Mouse (Mus musculus): Measurements from ENCODE around the gene Smu1. TPM values are rescaled to one million over a fixed set of nuclear protein-coding genes. Genes with fewer than 3 reads are reported as not detected.

Gene Smu1
- polyA plus RNA-seq, 1 experiment from 2014 or later: 59.9 TPM

GRCm38 (mm10) chr4:40791176-40791575 lies 33.5 kb upstream of the Smu1 start:
- no peak for ATAC-seq (ENCODE audit: low read depth)
- Histone ChIP-seq H3K9ac (ENCODE audit: low read depth, low read length) (no peak overlapping the region), H3K9me3 (replicated peaks; ENCODE audit: control insufficient read depth, low read length) (no peaks in the 10 kb centered on the region), H3K27ac (ENCODE audit: low read length) (no peak overlapping the region), H3K4me2 (ENCODE audit: low read depth, low read length) (no peak overlapping the region), H3K27me3 (ENCODE audit: control insufficient read depth, insufficient read depth, low read depth, low read length) (no peaks in the 10 kb centered on the region), H3K4me1 (ENCODE audit: control insufficient read depth, low read depth, low read length) (no peaks in the 10 kb centered on the region), H3K36me3 (ENCODE audit: control insufficient read depth, insufficient read depth) (no peaks in the 10 kb centered on the region), H3K4me3 (ENCODE audit: low read depth, low read length) (no peak overlapping the region)
- 83% methylated on average over 4 of the region's 4 CpGs for WGBS (ENCODE audit: insufficient replicate concordance)

GRCm38 (mm10) chr4:40786578-40786977 lies 28.9 kb upstream of the Smu1 start:
- no peak overlapping the region for H3K4me3 ChIP-seq (ENCODE audit: low read depth, low read length)
- no peaks in the 10 kb centered on the region for H3K36me3 ChIP-seq (ENCODE audit: control insufficient read depth, insufficient read depth)
- H3K27ac ChIP-seq (ENCODE audit: low read length): no peak overlapping the region
- 75% methylated on average over 4 of the region's 4 CpGs for WGBS (ENCODE audit: insufficient replicate concordance)
- no peaks in the 10 kb centered on the region for H3K9me3 ChIP-seq (replicated peaks; ENCODE audit: control insufficient read depth, low read length)
- ATAC-seq (ENCODE audit: low read depth): no peak
- no peak overlapping the region for H3K4me2 ChIP-seq (ENCODE audit: low read depth, low read length)
- H3K27me3 ChIP-seq (ENCODE audit: control insufficient read depth, insufficient read depth, low read depth, low read length): no peaks in the 10 kb centered on the region
- H3K9ac ChIP-seq (ENCODE audit: low read depth, low read length): no peak overlapping the region
- peaks cover 7% of the 10 kb centered on the region for H3K4me1 ChIP-seq (ENCODE audit: control insufficient read depth, low read depth, low read length)

- Histone ChIP-seq H3K27ac (ENCODE audit: low read length) (no peak overlapping the region), H3K4me2 (ENCODE audit: low read depth, low read length) (no peak overlapping the region), H3K4me3 (ENCODE audit: low read depth, low read length) (no peak overlapping the region), H3K27me3 (ENCODE audit: control insufficient read depth, insufficient read depth, low read depth, low read length) (no peaks in the 10 kb centered on the region), H3K9ac (ENCODE audit: low read depth, low read length) (no peak overlapping the region), H3K36me3 (ENCODE audit: control insufficient read depth, insufficient read depth) (no peaks in the 10 kb centered on the region), H3K9me3 (replicated peaks; ENCODE audit: control insufficient read depth, low read length) (no peaks in the 10 kb centered on the region), H3K4me1 (ENCODE audit: control insufficient read depth, low read depth, low read length) (peaks cover 15% of the 10 kb centered on the region)
- peak; percentile 43; the same call in 1 of the 2 replicates for ATAC-seq (ENCODE audit: low read depth)
- WGBS (ENCODE audit: insufficient replicate concordance): 54% methylated on average over 9 of the region's 9 CpGs
Observed at GRCm38 (mm10) chr4:40785620-40786166, 28.0 kb upstream of the Smu1 start.

GRCm38 (mm10) chr4:40784556-40785169 lies 26.9 kb upstream of the Smu1 start:
- Histone ChIP-seq H3K9ac (ENCODE audit: low read depth, low read length) (no peak overlapping the region), H3K36me3 (ENCODE audit: control insufficient read depth, insufficient read depth) (no peaks in the 10 kb centered on the region), H3K27ac (ENCODE audit: low read length) (no peak overlapping the region), H3K4me2 (ENCODE audit: low read depth, low read length) (no peak overlapping the region), H3K9me3 (replicated peaks; ENCODE audit: control insufficient read depth, low read length) (no peaks in the 10 kb centered on the region), H3K4me3 (ENCODE audit: low read depth, low read length) (no peak overlapping the region), H3K4me1 (ENCODE audit: control insufficient read depth, low read depth, low read length) (peaks cover 15% of the 10 kb centered on the region), H3K27me3 (ENCODE audit: control insufficient read depth, insufficient read depth, low read depth, low read length) (no peaks in the 10 kb centered on the region)
- WGBS (ENCODE audit: insufficient replicate concordance): 65% methylated on average over 10 of the region's 10 CpGs
- no peak for ATAC-seq (ENCODE audit: low read depth)

GRCm38 (mm10) chr4:40783049-40783448 lies 25.3 kb upstream of the Smu1 start:
- 66% methylated on average over 4 of the region's 4 CpGs for WGBS (ENCODE audit: insufficient replicate concordance)
- H3K9ac ChIP-seq (ENCODE audit: low read depth, low read length): no peak overlapping the region

GRCm38 (mm10) chr4:40781797-40782495 lies 24.2 kb upstream of the Smu1 start:
- Histone ChIP-seq H3K4me2 (ENCODE audit: low read depth, low read length) (peak overlapping the region; percentile 27; the same call in 1 of the 2 replicates), H3K27ac (ENCODE audit: low read length) (peak overlapping the region; percentile 60), H3K27me3 (ENCODE audit: control insufficient read depth, insufficient read depth, low read depth, low read length) (no peaks in the 10 kb centered on the region), H3K4me3 (ENCODE audit: low read depth, low read length) (no peak overlapping the region), H3K9me3 (replicated peaks; ENCODE audit: control insufficient read depth, low read length) (no peaks in the 10 kb centered on the region), H3K36me3 (ENCODE audit: control insufficient read depth, insufficient read depth) (no peaks in the 10 kb centered on the region), H3K4me1 (ENCODE audit: control insufficient read depth, low read depth, low read length) (peaks cover 15% of the 10 kb centered on the region), H3K9ac (ENCODE audit: low read depth, low read length) (no peak overlapping the region)
- no peak for ATAC-seq (ENCODE audit: low read depth)
- WGBS (ENCODE audit: insufficient replicate concordance): 11% methylated on average over 8 of the region's 8 CpGs

More at GRCm38 (mm10) chr4:40783049-40783448, 25.3 kb upstream of the Smu1 start:
- Histone ChIP-seq H3K36me3 (ENCODE audit: control insufficient read depth, insufficient read depth) (no peaks in the 10 kb centered on the region), H3K27ac (ENCODE audit: low read length) (no peak overlapping the region), H3K27me3 (ENCODE audit: control insufficient read depth, insufficient read depth, low read depth, low read length) (no peaks in the 10 kb centered on the region), H3K4me2 (ENCODE audit: low read depth, low read length) (no peak overlapping the region), H3K4me3 (ENCODE audit: low read depth, low read length) (no peak overlapping the region), H3K9me3 (replicated peaks; ENCODE audit: control insufficient read depth, low read length) (no peaks in the 10 kb centered on the region), H3K4me1 (ENCODE audit: control insufficient read depth, low read depth, low read length) (peaks cover 15% of the 10 kb centered on the region)
- ATAC-seq (ENCODE audit: low read depth): no peak

- WGBS (ENCODE audit: insufficient replicate concordance): 8% methylated on average over 3 of the region's 3 CpGs
- peak overlapping the region; percentile 27; the same call in 1 of the 2 replicates for H3K4me2 ChIP-seq (ENCODE audit: low read depth, low read length)
Observed at GRCm38 (mm10) chr4:40781143-40781542, 23.4 kb upstream of the Smu1 start.

GRCm38 (mm10) chr4:40778656-40779055 lies 20.9 kb upstream of the Smu1 start:
- no peaks in the 10 kb centered on the region for H3K9me3 ChIP-seq (replicated peaks; ENCODE audit: control insufficient read depth, low read length)
- H3K36me3 ChIP-seq (ENCODE audit: control insufficient read depth, insufficient read depth): no peaks in the 10 kb centered on the region
- no peak overlapping the region for H3K27ac ChIP-seq (ENCODE audit: low read length)
- peaks cover 19% of the 10 kb centered on the region for H3K4me1 ChIP-seq (ENCODE audit: control insufficient read depth, low read depth, low read length)
- H3K27me3 ChIP-seq (ENCODE audit: control insufficient read depth, insufficient read depth, low read depth, low read length): no peaks in the 10 kb centered on the region
- H3K9ac ChIP-seq (ENCODE audit: low read depth, low read length): no peak overlapping the region
- 58% methylated on average over 6 of the region's 6 CpGs for WGBS (ENCODE audit: insufficient replicate concordance)
- ATAC-seq (ENCODE audit: low read depth): no peak
- no peak overlapping the region for H3K4me3 ChIP-seq (ENCODE audit: low read depth, low read length)
- no peak overlapping the region for H3K4me2 ChIP-seq (ENCODE audit: low read depth, low read length)

More at GRCm38 (mm10) chr4:40781143-40781542, 23.4 kb upstream of the Smu1 start:
- H3K27ac ChIP-seq (ENCODE audit: low read length): peak overlapping the region; percentile 60
- no peaks in the 10 kb centered on the region for H3K27me3 ChIP-seq (ENCODE audit: control insufficient read depth, insufficient read depth, low read depth, low read length)
- H3K36me3 ChIP-seq (ENCODE audit: control insufficient read depth, insufficient read depth): no peaks in the 10 kb centered on the region
- H3K9ac ChIP-seq (ENCODE audit: low read depth, low read length): no peak overlapping the region
- no peak overlapping the region for H3K4me3 ChIP-seq (ENCODE audit: low read depth, low read length)
- no peak for ATAC-seq (ENCODE audit: low read depth)
- no peaks in the 10 kb centered on the region for H3K9me3 ChIP-seq (replicated peaks; ENCODE audit: control insufficient read depth, low read length)
- H3K4me1 ChIP-seq (ENCODE audit: control insufficient read depth, low read depth, low read length): peaks cover 15% of the 10 kb centered on the region

- no peak overlapping the region for H3K4me2 ChIP-seq (ENCODE audit: low read depth, low read length)
- 26% methylated on average over 2 of the region's 2 CpGs for WGBS (ENCODE audit: insufficient replicate concordance)
- H3K9ac ChIP-seq (ENCODE audit: low read depth, low read length): no peak overlapping the region
- H3K36me3 ChIP-seq (ENCODE audit: control insufficient read depth, insufficient read depth): no peaks in the 10 kb centered on the region
- H3K4me1 ChIP-seq (ENCODE audit: control insufficient read depth, low read depth, low read length): peaks cover 22% of the 10 kb centered on the region
- no peak overlapping the region for H3K4me3 ChIP-seq (ENCODE audit: low read depth, low read length)
- no peak; the same call in 1 of the 2 replicates for ATAC-seq (ENCODE audit: low read depth)
- no peaks in the 10 kb centered on the region for H3K27me3 ChIP-seq (ENCODE audit: control insufficient read depth, insufficient read depth, low read depth, low read length)
- no peaks in the 10 kb centered on the region for H3K9me3 ChIP-seq (replicated peaks; ENCODE audit: control insufficient read depth, low read length)
- H3K27ac ChIP-seq (ENCODE audit: low read length): no peak overlapping the region
Observed at GRCm38 (mm10) chr4:40777116-40777515, 19.4 kb upstream of the Smu1 start.

All from liver, embryonic 16.5 days (tissue).